Mouse (Mus musculus) hindbrain, postnatal 0 days (tissue): ENCODE measurements around the gene Lpin1. TPM values are rescaled to one million over a fixed set of nuclear protein-coding genes. Genes with fewer than 3 reads are reported as not detected.
A peak's percentile ranks its signal among the peaks of the same experiment; 100 is the strongest.

ENCODE experiments used
- ATAC-seq: fragments of 200-750 bp; cut with Nextera tagmentation; 2 replicates; pipeline ENCODE4 v1.8.0; 2017; ENCODE audit warnings: mild to moderate bottlenecking, moderate TSS enrichment, moderate library complexity
- DNase-seq: peaks from one replicate; pipeline ENCODE4 v3.0.0-alpha.2; 2015; ENCODE audit warnings: low spot score
- H3K27ac ChIP-seq: fragments of 300-500 bp; sonication (generic); 2 replicates; pipeline ENCODE4 v1.5.1; 2014; ENCODE audit warnings: mild to moderate bottlenecking
- H3K27me3 ChIP-seq: fragments of 300-500 bp; sonication (generic); 2 replicates; pipeline ENCODE4 v1.6.1; 2014; ENCODE audit warnings: low read length, mixed read lengths; ENCODE audit not compliant: insufficient read depth
- H3K36me3 ChIP-seq: fragments of 300-500 bp; sonication (generic); 2 replicates; pipeline ENCODE4 v1.6.1; 2014; ENCODE audit warnings: low read length, mixed read lengths; ENCODE audit not compliant: insufficient read depth
- H3K4me1 ChIP-seq: fragments of 300-500 bp; sonication (generic); 2 replicates; pipeline ENCODE4 v1.6.1; 2014; ENCODE audit warnings: antibody characterized with exemption, low read length, mixed read lengths; ENCODE audit not compliant: insufficient read depth
- H3K4me2 ChIP-seq: fragments of 300-500 bp; sonication (generic); 2 replicates; pipeline ENCODE4 v1.6.1; 2014; ENCODE audit warnings: low read depth, mild to moderate bottlenecking, low read length, moderate library complexity, mixed read lengths
- H3K4me3 ChIP-seq: fragments of 300-500 bp; sonication (generic); 2 replicates; pipeline ENCODE4 v1.5.1; 2014; ENCODE audit warnings: low read length
- H3K9ac ChIP-seq: fragments of 300-500 bp; sonication (generic); replicated peaks from 2 replicates; pipeline ENCODE4 v1.6.1; 2014; ENCODE audit warnings: mild to moderate bottlenecking, low read length, moderate library complexity, mixed read lengths
- H3K9me3 ChIP-seq: fragments of 300-500 bp; sonication (generic); 2 replicates; pipeline ENCODE4 v1.6.1; 2016; ENCODE audit warnings: low read length, mixed read lengths
- CTCF ChIP-seq: IDR thresholded peaks from 2 replicates; pipeline ENCODE4 v1.5.1; 2016; ENCODE audit warnings: antibody characterized with exemption, control low read depth, low read depth
- whole genome bisulfite sequencing: fragments of 180-500 bp; shearing (Covaris S2); extraction: QIAGEN DNeasy Blood & Tissue Kit; methylation state at CpG from one replicate; pipeline ENCODE4 v1.1.7; 2014; 5-methylcytosine and 5-hydroxymethylcytosine counted together
- polyA plus RNA-seq: library from polyadenylated mRNA; unstranded; fragments of >200 nt; fragmentation: Nextera tagmentation; extraction: Ambion mirVana; gene quantifications from 2 replicates; pipeline ENCODE4 v1.2.1, GENCODE M21; 2015
- total RNA-seq: library from RNA; depleted of rRNA; stranded (reverse); fragments of >200 nt; gene quantifications from 2 replicates; pipeline ENCODE4 v1.2.3, GENCODE M21; 2014

Gene Lpin1
- total and polyA plus RNA-seq, 2 experiments from 2014 or later = 9.4 to 21.9 TPM

DNA sequence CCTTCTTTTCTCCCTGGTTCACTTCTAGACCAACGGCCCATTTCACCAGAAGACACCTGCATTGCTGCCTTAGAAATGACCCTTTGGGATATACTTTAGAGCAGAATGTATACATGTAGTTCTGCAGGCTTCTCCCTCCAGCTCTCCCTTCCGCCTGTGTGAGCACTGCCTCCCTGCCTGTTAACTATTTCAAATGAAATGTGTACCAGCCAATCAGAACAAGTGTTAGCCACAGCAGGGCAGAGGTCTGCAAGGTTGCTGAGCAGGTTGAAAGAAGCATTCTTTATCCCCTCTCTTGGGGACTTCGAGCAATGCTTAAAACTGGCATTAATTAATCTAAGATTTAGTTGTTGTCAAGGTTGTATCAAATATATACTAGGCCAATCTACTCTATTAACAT lies 11.4 kb downstream of the Lpin1 start:
- Histone ChIP-seq H3K27me3 (no peaks in the 10 kb centered on the region), H3K4me2 (no peak overlapping the region), H3K9me3 (no peaks in the 10 kb centered on the region), H3K4me1 (no peaks in the 10 kb centered on the region), H3K27ac (no peak overlapping the region), H3K4me3 (no peak overlapping the region), H3K36me3 (no peaks in the 10 kb centered on the region), H3K9ac (no peak overlapping the region)
- no peak for DNase-seq
- 61% methylated on average over 3 of the region's 3 CpGs for WGBS
- TF ChIP-seq CTCF = no peak
- no peak for ATAC-seq

GRCm38 (mm10) chr12:16593761-16594160 lies 17.0 kb downstream of the Lpin1 start:
- DNase-seq (no peak), ATAC-seq (no peak)
- Histone ChIP-seq H3K27ac (no peak overlapping the region), H3K4me2 (no peak overlapping the region), H3K4me1 (peaks cover 10% of the 10 kb centered on the region), H3K4me3 (no peak overlapping the region), H3K9me3 (no peaks in the 10 kb centered on the region), H3K27me3 (no peaks in the 10 kb centered on the region), H3K36me3 (no peaks in the 10 kb centered on the region), H3K9ac (no peak overlapping the region)
- WGBS = 96% methylated on average over 7 of the region's 7 CpGs
- no peak for TF ChIP-seq CTCF

GRCm38 (mm10) chr12:16593014-16593413 lies 17.8 kb downstream of the Lpin1 start:
- 74% methylated on average over 7 of the region's 7 CpGs for WGBS
- H3K36me3 ChIP-seq = no peaks in the 10 kb centered on the region
- ATAC-seq (no peak), DNase-seq (no peak)
- no peak overlapping the region for H3K27ac ChIP-seq
- no peaks in the 10 kb centered on the region for H3K27me3 ChIP-seq
- no peak overlapping the region for H3K4me3 ChIP-seq
- TF ChIP-seq CTCF = no peak
- no peak overlapping the region for H3K9ac ChIP-seq
- no peak overlapping the region for H3K4me2 ChIP-seq
- peaks cover 18% of the 10 kb centered on the region for H3K4me1 ChIP-seq
- H3K9me3 ChIP-seq = no peaks in the 10 kb centered on the region

DNA sequence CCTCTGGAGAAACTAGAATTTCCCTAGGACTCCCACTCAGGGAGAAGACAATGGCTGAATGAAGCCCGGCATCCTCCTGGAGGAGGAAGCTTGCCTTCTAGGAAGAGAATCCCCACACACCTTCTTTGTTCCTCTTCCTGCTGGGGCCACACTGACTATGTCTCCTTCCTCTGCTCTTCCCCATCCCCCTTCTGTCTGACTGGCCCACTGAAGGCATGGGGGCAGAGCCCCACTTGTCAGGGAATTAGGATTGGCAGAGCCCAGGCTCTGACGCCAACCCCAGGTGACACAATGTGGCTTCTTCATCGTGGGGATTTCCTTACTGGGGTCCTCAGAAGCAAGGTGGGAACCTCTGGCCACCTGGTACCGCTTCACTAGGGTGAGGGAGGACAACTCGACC lies 18.3 kb downstream of the Lpin1 start:
- H3K9me3 ChIP-seq = no peaks in the 10 kb centered on the region
- H3K36me3 ChIP-seq = no peaks in the 10 kb centered on the region
- H3K27ac ChIP-seq = no peak overlapping the region
- TF ChIP-seq CTCF = no peak
- H3K9ac ChIP-seq = no peak overlapping the region
- no peak overlapping the region for H3K4me2 ChIP-seq
- no peak for ATAC-seq
- H3K27me3 ChIP-seq = no peaks in the 10 kb centered on the region
- peaks cover 22% of the 10 kb centered on the region for H3K4me1 ChIP-seq
- no peak overlapping the region for H3K4me3 ChIP-seq
- DNase-seq = no peak
- 68% methylated on average over 5 of the region's 5 CpGs for WGBS

GRCm38 (mm10) chr12:16591453-16592200 lies 19.1 kb downstream of the Lpin1 start:
- no peaks in the 10 kb centered on the region for H3K36me3 ChIP-seq
- WGBS = 7% methylated on average over 15 of the region's 15 CpGs
- peak overlapping the region; percentile 41; the same call in 1 of the 2 replicates for H3K27ac ChIP-seq
- peak overlapping the region; percentile 40 for H3K4me3 ChIP-seq
- peak overlapping the region; percentile 43; the same call in 1 of the 2 replicates for H3K9ac ChIP-seq
- peak; percentile 94 for DNase-seq
- no peaks in the 10 kb centered on the region for H3K27me3 ChIP-seq
- H3K4me1 ChIP-seq = peaks cover 27% of the 10 kb centered on the region
- peak; percentile 28; the same call in 1 of the 2 replicates for TF ChIP-seq CTCF
- ATAC-seq = peak; percentile 78
- H3K4me2 ChIP-seq = peak overlapping the region; percentile 76
- H3K9me3 ChIP-seq = no peaks in the 10 kb centered on the region

DNA sequence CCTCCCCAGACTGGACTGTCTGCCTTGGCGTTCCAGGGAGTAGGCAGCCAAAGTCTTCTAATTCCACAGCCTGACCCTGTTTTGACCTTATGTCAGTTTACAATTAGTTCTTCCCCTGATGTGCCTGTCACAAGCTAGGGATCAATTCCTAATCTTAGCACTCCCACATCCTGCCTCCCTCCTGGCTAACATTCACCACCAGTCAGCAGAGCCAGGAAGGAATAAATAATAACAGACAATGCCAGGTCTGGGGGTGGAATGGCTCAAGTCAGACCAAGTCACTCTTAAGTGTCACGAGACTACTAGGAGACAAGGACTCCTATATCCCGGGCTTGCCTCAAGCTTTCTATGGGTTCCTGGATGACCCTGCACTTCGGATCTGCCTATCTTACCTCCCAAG lies 20.8 kb downstream of the Lpin1 start:
- H3K27ac ChIP-seq = no peak overlapping the region
- DNase-seq = no peak
- ATAC-seq = no peak
- no peak for TF ChIP-seq CTCF
- H3K36me3 ChIP-seq = no peaks in the 10 kb centered on the region
- peak overlapping the region; percentile 78; the same call in 1 of the 2 replicates for H3K4me3 ChIP-seq
- no peaks in the 10 kb centered on the region for H3K9me3 ChIP-seq
- peaks cover 27% of the 10 kb centered on the region for H3K4me1 ChIP-seq
- no peak overlapping the region for H3K9ac ChIP-seq
- H3K27me3 ChIP-seq = no peaks in the 10 kb centered on the region
- H3K4me2 ChIP-seq = peak overlapping the region; percentile 86; the same call in 1 of the 2 replicates
- 32% methylated on average over 4 of the region's 4 CpGs for WGBS
